Mouse (Mus musculus) thymus, adult 2 months (tissue): ENCODE results near the gene Timm9.

Experiments
- CTCF ChIP-seq: fragments of 200-500 bp; IDR thresholded peaks from 2 replicates; pipeline ENCODE4 v1.5.1; 2012; ENCODE audit warnings: mild to moderate bottlenecking, control low read depth, low read length, moderate library complexity, borderline replicate concordance; ENCODE audit not compliant: control insufficient read depth, poor library complexity, insufficient read depth; ENCODE audit errors: extremely low read depth
- POLR2A ChIP-seq: fragments of 200-500 bp; IDR thresholded peaks from 2 replicates; pipeline ENCODE4 v1.6.1; 2012; ENCODE audit warnings: mild to moderate bottlenecking, low read length, control low read depth, moderate library complexity; ENCODE audit not compliant: control insufficient read depth, poor library complexity, insufficient read depth; ENCODE audit errors: extremely low read depth

GRCm38 (mm10) chr12:71107216-71107771 is 29.2 kb downstream of the Timm9 start:
- TF ChIP-seq CTCF = no peak
- no peak for TF ChIP-seq POLR2A
